Mouse (Mus musculus) hindbrain, embryonic 14.5 days (tissue): Measurements from ENCODE around the gene Swap70. TPM values are rescaled to one million over a fixed set of nuclear protein-coding genes. Genes with fewer than 3 reads are reported as not detected.
A peak's percentile ranks its signal among the peaks of the same experiment; 100 is the strongest.

Source experiments
- ATAC-seq: fragments of 200-750 bp; cut with Nextera tagmentation; 2 replicates; pipeline ENCODE4 v1.8.0; 2017; ENCODE audit warnings: moderate number of reproducible peaks, mild to moderate bottlenecking, moderate TSS enrichment, moderate library complexity; ENCODE audit not compliant: low FRiP score
- DNase-seq: peaks from one replicate; pipeline ENCODE4 v3.0.0-alpha.2; 2015; ENCODE audit warnings: low spot score
- H3K27ac ChIP-seq: fragments of 300-500 bp; sonication (generic); 2 replicates; pipeline ENCODE4 v1.5.1; 2014; ENCODE audit warnings: mild to moderate bottlenecking, moderate library complexity
- H3K27me3 ChIP-seq: fragments of 300-500 bp; sonication (generic); 2 replicates; pipeline ENCODE4 v1.6.1; 2014; ENCODE audit warnings: mild to moderate bottlenecking, low read length, mixed read lengths; ENCODE audit not compliant: control insufficient read depth, insufficient read depth
- H3K36me3 ChIP-seq: fragments of 300-500 bp; sonication (generic); replicated peaks from 2 replicates; pipeline ENCODE4 v1.6.1; 2014; ENCODE audit not compliant: control insufficient read depth, insufficient read depth
- H3K4me1 ChIP-seq: fragments of 300-500 bp; sonication (generic); replicated peaks from 2 replicates; pipeline ENCODE4 v1.6.1; 2014; ENCODE audit warnings: antibody characterized with exemption, low read length, mixed read lengths; ENCODE audit not compliant: control insufficient read depth, insufficient read depth
- H3K4me2 ChIP-seq: fragments of 300-500 bp; sonication (generic); replicated peaks from 2 replicates; pipeline ENCODE4 v1.6.1; 2014; ENCODE audit warnings: mild to moderate bottlenecking, moderate library complexity
- H3K4me3 ChIP-seq: fragments of 300-500 bp; sonication (generic); replicated peaks from 2 replicates; pipeline ENCODE4 v1.5.1; 2014; ENCODE audit warnings: mild to moderate bottlenecking, low read length
- H3K9ac ChIP-seq: fragments of 300-500 bp; sonication (generic); 2 replicates; pipeline ENCODE4 v1.6.1; 2014
- H3K9me3 ChIP-seq: fragments of 300-500 bp; sonication (generic); 2 replicates; pipeline ENCODE4 v1.6.1; 2016; ENCODE audit warnings: low read length; ENCODE audit not compliant: control insufficient read depth
- WGBS: fragments of 180-500 bp; shearing (Covaris S2); extraction: QIAGEN DNeasy Blood & Tissue Kit; methylation state at CpG from one replicate; pipeline ENCODE4 v1.1.7; 2014; 5-methylcytosine and 5-hydroxymethylcytosine counted together
- polyA plus RNA-seq: library from polyadenylated mRNA; unstranded; fragments of >200 nt; fragmentation: Nextera tagmentation; extraction: Ambion mirVana; gene quantifications from 2 replicates; pipeline ENCODE4 v1.2.1, GENCODE M21; 2014

Gene Swap70
- polyA plus RNA-seq, 1 experiment from 2014 or later, result 12.0 TPM

DNA sequence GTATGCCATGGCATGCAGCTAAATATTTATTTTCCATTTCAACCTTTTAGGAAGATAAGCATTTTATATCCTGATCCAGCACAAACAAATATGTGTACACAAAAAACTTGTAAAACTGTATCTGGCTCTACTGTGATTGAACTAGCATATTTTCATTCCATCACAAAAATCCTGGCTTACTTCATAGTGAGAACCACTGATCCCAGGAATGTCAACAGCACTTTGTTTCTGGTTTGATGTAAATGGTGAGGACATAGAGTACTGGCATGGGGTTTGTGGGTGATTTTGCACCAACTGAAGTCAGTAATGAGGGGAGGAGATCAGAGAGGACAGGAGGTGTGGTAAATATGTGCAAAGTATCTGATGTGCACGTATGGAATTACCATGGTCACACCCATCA, 41.1 kb downstream of the Swap70 start:
- Histone ChIP-seq H3K27me3 (no peaks in the 10 kb centered on the region), H3K36me3 (no peaks in the 10 kb centered on the region)

DNA sequence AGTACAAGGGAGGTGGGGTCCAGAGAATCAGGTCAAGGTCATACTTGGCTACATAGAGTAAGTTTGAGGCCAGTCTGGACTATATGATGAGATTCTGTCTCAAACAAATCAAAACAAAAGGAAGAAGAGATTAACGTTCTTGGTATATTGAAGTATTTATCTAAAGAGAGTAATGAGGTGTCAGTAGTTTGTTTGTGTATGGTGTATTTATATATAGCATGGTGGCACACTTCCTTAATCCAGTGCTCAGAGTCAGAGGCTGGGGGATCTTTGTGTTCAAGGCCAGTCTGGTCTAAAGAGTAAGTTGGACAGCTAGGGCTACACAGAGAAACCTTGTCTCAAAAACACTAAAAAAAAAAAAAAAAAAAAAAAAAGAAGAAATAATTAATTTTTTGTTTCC, 42.0 kb downstream of the Swap70 start:
- no peak overlapping the region for H3K27ac ChIP-seq
- H3K4me2 ChIP-seq, result no peak overlapping the region
- WGBS, result 89% methylated on average over 1 of the region's 1 CpGs
- ATAC-seq (no peak), DNase-seq (no peak)
- H3K4me3 ChIP-seq, result no peak overlapping the region
- no peaks in the 10 kb centered on the region for H3K9me3 ChIP-seq
- no peaks in the 10 kb centered on the region for H3K27me3 ChIP-seq
- no peaks in the 10 kb centered on the region for H3K36me3 ChIP-seq
- no peak overlapping the region for H3K9ac ChIP-seq
- no peaks in the 10 kb centered on the region for H3K4me1 ChIP-seq

More for the DNA sequence above, 41.1 kb downstream of the Swap70 start:
- 79% methylated on average over 1 of the region's 1 CpGs for WGBS
- H3K4me1 ChIP-seq, result no peaks in the 10 kb centered on the region
- no peak overlapping the region for H3K9ac ChIP-seq
- no peak overlapping the region for H3K4me2 ChIP-seq
- H3K27ac ChIP-seq, result no peak overlapping the region
- H3K4me3 ChIP-seq, result no peak overlapping the region
- DNase-seq (no peak), ATAC-seq (no peak)
- no peaks in the 10 kb centered on the region for H3K9me3 ChIP-seq

DNA sequence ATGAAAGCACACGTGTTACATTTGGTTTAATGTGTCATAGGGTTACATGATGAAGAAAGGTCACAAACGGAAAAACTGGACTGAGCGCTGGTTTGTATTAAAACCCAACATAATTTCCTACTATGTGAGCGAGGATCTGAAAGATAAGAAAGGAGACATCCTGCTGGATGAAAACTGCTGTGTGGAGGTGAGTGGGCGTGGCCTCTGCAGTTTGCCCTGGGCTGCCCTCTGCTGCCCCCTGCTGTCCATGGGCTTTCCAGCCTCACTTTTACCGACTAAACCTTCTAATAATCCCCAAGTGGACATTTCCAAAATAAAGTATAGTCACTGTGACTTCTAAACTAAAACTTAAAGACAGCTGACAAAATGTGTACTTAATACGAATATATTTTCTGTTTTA, 44.3 kb downstream of the Swap70 start:
- DNase-seq (peak; percentile 68), ATAC-seq (no peak)
- Histone ChIP-seq H3K4me3 (no peak overlapping the region), H3K4me2 (no peak overlapping the region), H3K27ac (no peak overlapping the region), H3K9me3 (no peaks in the 10 kb centered on the region), H3K4me1 (no peaks in the 10 kb centered on the region), H3K27me3 (no peaks in the 10 kb centered on the region), H3K36me3 (no peaks in the 10 kb centered on the region), H3K9ac (no peak overlapping the region)
- WGBS, result 39% methylated on average over 7 of the region's 7 CpGs

DNA sequence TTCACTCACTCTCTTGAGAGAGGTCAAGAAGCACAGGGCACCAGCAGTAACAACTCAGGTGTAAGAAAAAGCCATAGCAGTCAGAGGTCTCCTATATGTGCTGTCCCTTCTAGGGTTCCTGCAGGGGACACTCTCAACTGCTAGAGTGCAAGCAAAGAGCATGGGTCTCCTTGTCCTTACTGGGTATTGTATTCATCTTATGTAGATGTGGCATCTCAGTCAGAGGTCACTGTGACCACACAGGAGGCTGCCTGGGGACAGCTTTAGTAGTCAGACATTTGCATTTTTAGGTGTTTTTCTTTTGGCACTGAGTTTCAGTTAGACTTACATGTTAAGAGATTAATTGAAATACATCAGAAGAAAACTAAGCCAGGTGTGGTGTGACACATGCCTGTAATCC, 45.5 kb downstream of the Swap70 start:
- no peaks in the 10 kb centered on the region for H3K27me3 ChIP-seq
- no peak overlapping the region for H3K4me3 ChIP-seq
- no peaks in the 10 kb centered on the region for H3K4me1 ChIP-seq
- no peak overlapping the region for H3K27ac ChIP-seq
- no peaks in the 10 kb centered on the region for H3K36me3 ChIP-seq
- DNase-seq, result no peak
- no peak overlapping the region for H3K9ac ChIP-seq
- no peaks in the 10 kb centered on the region for H3K9me3 ChIP-seq
- no peak overlapping the region for H3K4me2 ChIP-seq
- no peak for ATAC-seq

DNA sequence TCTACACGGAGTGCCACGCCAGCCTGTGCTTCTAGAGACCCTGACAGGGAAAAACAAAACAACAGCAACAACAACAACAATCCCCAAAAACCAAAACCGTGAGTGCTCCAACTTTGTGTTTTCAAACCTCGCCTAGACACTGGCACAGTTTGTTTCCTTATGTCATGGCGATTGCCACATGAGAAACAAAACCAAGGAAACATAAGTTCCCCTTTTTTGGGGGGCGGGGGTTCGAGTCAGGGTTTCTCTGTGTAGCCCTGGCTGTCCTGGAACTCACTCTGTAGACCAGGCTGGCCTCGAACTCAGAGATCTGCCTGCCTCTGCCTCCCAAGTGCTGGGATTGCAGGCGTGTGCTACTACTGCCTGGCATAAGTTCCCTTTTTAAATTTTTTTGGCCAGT, 46.5 kb downstream of the Swap70 start:
- Histone ChIP-seq H3K4me3 (no peak overlapping the region), H3K4me1 (no peaks in the 10 kb centered on the region), H3K9me3 (no peaks in the 10 kb centered on the region), H3K9ac (no peak overlapping the region), H3K36me3 (no peaks in the 10 kb centered on the region), H3K27me3 (no peaks in the 10 kb centered on the region), H3K27ac (no peak overlapping the region), H3K4me2 (no peak overlapping the region)
- ATAC-seq (no peak), DNase-seq (no peak)
- 91% methylated on average over 9 of the region's 9 CpGs for WGBS

DNA sequence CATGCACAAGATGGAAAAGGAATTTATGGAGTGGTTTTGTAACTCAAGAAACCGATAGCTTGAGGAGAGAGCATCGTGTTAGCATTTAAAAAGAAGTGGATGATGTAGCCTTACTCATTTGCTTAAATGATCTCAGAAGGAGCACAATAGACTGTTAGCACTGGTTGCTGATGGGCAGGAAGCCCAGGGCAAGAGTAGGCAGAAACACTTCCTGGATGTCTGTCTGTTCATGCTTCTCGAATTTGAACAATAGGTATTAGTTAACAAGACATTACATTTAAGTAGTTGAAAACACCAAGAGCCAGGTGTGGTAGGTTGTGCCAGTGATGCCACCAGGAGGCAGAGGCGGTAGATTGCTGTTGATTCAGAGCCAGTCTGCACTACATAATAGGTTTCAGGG, 47.0 kb downstream of the Swap70 start:
- no peaks in the 10 kb centered on the region for H3K9me3 ChIP-seq
- H3K27ac ChIP-seq, result no peak overlapping the region
- H3K4me2 ChIP-seq, result no peak overlapping the region
- ATAC-seq, result no peak
- H3K27me3 ChIP-seq, result no peaks in the 10 kb centered on the region
- no peak for DNase-seq
- H3K9ac ChIP-seq, result no peak overlapping the region
- 80% methylated on average over 4 of the region's 4 CpGs for WGBS
- H3K4me1 ChIP-seq, result no peaks in the 10 kb centered on the region
- H3K36me3 ChIP-seq, result no peaks in the 10 kb centered on the region
- H3K4me3 ChIP-seq, result no peak overlapping the region

DNA sequence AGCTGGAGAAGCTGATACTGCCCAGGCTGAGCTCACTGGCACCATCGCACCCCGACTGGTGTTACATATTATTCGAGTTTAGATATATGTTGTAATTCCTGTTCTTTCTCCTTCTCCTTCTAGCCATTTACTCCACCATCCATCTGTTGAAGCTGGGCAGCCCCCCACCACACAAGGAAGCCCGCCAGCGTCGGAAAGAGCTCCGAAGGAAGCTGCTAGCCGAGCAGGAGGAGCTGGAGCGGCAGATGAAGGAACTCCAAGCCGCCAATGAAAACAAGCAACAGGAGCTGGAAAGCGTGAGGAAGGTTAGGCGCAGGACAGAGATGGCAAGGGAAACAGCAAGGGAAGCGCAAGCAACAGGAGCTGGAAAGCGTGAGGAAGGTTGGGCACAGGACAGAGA, 48.3 kb downstream of the Swap70 start:
- Histone ChIP-seq H3K36me3 (no peaks in the 10 kb centered on the region), H3K27ac (no peak overlapping the region), H3K4me3 (no peak overlapping the region), H3K4me2 (no peak overlapping the region), H3K27me3 (no peaks in the 10 kb centered on the region), H3K9ac (no peak overlapping the region), H3K9me3 (no peaks in the 10 kb centered on the region), H3K4me1 (no peaks in the 10 kb centered on the region)
- DNase-seq (no peak), ATAC-seq (no peak)
- WGBS, result 85% methylated on average over 14 of the region's 14 CpGs

DNA sequence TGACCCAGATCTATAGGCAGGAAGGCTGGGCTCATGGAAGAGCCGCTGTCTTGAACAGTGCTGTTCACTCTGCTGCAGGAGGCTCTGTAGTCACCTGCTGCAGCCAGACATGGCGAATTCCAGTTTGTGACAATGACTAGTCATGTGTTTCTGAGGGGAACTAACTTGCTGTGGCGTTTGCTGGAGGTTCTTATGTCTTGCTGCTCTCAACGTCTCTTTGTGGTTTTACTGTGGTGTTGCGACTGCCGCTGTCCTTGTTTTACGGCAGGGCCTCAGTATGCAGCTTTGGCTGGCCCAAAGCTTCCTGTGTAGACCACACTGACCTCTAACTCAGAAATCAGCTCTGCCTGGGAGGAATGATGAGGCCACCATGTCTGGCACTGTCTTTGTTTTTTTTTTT, 48.9 kb downstream of the Swap70 start:
- H3K4me1 ChIP-seq, result no peaks in the 10 kb centered on the region
- no peak overlapping the region for H3K4me2 ChIP-seq
- WGBS, result 93% methylated on average over 7 of the region's 7 CpGs
- no peak overlapping the region for H3K27ac ChIP-seq
- no peak overlapping the region for H3K4me3 ChIP-seq
- no peaks in the 10 kb centered on the region for H3K27me3 ChIP-seq
- ATAC-seq (no peak), DNase-seq (no peak)
- no peaks in the 10 kb centered on the region for H3K36me3 ChIP-seq
- H3K9ac ChIP-seq, result no peak overlapping the region
- no peaks in the 10 kb centered on the region for H3K9me3 ChIP-seq

DNA sequence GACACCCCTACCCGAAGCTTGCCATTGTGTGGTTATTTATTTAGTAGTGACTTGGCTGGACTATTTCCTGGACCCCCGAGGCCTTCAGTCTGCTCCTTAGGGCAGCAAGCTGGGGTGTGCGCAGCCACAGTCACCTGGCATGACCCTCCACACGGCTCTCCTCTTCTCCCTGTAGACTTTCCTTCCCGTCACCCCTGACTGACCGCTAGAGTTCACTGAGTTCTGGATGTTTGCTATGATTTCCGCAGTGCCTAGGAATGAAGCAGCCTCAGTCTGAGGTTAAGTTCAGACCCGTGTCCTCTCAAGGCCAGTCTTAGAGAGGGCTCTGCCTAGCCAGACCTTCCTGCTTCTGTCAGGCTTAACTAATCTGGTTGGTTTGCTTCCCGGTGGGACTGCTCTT, 50.3 kb downstream of the Swap70 start:
- no peak overlapping the region for H3K9ac ChIP-seq
- no peak for DNase-seq
- no peaks in the 10 kb centered on the region for H3K9me3 ChIP-seq
- H3K36me3 ChIP-seq, result 0 out of 2 replicates have a peak, but pooled peaks cover 7% of the 10 kb centered on the region
- H3K27me3 ChIP-seq, result no peaks in the 10 kb centered on the region
- WGBS, result 73% methylated on average over 9 of the region's 9 CpGs
- H3K4me1 ChIP-seq, result no peaks in the 10 kb centered on the region
- H3K4me2 ChIP-seq, result no peak overlapping the region
- no peak for ATAC-seq
- no peak overlapping the region for H3K27ac ChIP-seq
- H3K4me3 ChIP-seq, result no peak overlapping the region

DNA sequence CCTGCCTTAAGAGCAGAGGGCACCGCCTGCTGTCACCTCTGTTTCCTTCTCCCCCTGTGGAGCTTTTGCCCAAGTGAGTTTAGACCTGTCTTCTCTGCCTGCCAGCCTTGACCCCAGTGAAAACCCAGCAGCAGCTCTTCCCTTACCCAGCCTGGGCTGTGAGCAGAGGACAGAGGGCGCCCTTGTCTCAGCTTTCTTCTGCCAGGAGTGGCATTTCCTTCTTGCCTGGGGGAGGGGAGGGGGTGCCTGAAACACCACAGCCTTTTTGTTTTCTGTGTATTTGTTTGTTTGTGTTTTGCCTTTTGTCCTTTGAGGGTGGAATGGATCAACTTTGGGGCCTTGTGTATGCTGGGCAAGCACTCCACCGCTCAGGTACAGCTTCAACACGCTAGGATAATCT, 50.9 kb downstream of the Swap70 start:
- Histone ChIP-seq H3K9ac (no peak overlapping the region), H3K4me3 (no peak overlapping the region), H3K4me2 (no peak overlapping the region), H3K9me3 (no peaks in the 10 kb centered on the region), H3K27ac (no peak overlapping the region), H3K4me1 (no peaks in the 10 kb centered on the region), H3K27me3 (no peaks in the 10 kb centered on the region), H3K36me3 (0 out of 2 replicates have a peak, but pooled peaks cover 7% of the 10 kb centered on the region)
- WGBS, result 78% methylated on average over 4 of the region's 4 CpGs
- ATAC-seq (no peak), DNase-seq (no peak)
